Mouse (Mus musculus): ENCODE measurements around the gene Ints12.

The Ints12 gene

GRCm38 (mm10) chr3:133091664-133092273 lies at the start of gene Ints12, which contains the start of gene Gstcd:
TSS of gene Ints12 (plus strand) at chr3:133091840.
TSS of gene Gstcd (minus strand) at chr3:133092033.
- peak; percentile 79 to 88 for DNase-seq

- no peak for DNase-seq
Measured at GRCm38 (mm10) chr3:133052068-133052467, 39.6 kb upstream of the Ints12 start.

- DNase-seq, result no peak
Measured at GRCm38 (mm10) chr3:133075560-133075959, 16.1 kb upstream of the Ints12 start.

DNA sequence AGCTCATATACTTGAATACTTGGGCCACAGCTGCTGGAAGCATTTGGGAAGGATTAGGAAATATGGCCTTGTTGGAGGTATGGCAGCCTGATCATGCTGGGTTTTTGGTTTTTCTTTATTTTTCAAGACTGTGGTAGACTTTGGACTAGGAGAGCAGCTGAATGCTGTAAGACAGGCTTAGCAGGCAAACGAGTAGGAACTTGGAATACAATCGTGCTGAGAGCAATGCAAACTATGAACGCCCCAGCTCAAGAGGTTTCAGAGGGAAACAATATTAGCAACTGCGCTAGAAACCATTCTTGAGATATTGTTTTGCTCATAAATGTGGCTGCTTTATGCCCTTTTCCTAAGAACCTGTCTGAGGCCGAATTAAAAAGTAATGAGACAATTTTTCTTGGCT lies 8.9 kb upstream of the Ints12 start:
- no peak for DNase-seq

GRCm38 (mm10) chr3:133085858-133086257 lies 5.8 kb upstream of the Ints12 start:
- DNase-seq, result no peak

DNA sequence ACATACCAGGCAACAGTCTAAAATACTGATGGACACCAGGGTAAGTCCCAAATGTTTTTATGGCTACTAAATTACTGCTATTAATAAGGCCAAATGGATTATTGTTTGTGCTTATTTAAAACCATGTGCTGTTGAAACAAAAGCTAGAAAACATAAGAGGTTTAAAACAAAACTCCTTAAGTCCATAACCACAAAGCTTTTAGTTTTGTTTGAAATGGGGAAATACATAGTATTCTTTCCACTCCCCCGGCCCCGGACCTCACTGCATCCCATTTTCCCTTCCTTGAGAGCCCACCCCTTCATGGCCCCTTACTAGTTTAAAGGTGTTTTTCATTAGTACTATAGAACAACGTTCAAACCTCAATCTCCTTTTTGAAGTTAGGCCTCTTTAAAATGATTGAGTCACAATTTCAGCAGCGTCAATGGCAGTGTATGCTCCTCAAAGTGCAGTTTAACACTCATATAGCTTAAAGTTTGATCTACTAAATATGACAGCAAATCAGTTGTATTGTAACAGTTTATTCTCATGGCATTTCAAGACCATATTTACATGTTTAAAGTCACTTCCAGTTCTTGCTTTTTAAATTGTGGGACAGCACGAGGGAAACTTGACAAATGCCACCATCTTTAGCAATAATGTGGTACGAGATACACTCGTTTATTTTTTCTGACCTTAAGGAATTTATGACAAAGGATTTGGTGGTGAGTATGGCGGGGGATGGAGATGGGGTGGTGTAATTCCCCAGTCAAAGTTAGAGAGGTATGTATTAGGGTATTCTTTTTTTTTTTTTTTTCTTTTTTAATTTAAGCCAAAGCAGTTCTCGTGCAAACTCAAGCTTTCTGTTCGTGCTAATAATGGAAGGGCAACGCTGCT lies 1.2 kb upstream of the Ints12 start:
- no peak for DNase-seq

GRCm38 (mm10) chr3:133091121-133091663 lies 448 bp upstream of the Ints12 start:
- no peak for DNase-seq

GRCm38 (mm10) chr3:133092274-133092853 lies 724 bp downstream of the Ints12 start:
- DNase-seq, result no peak

- DNase-seq, result no peak
Measured at GRCm38 (mm10) chr3:133092936-133093335, 1.3 kb downstream of the Ints12 start.

GRCm38 (mm10) chr3:133094305-133094704 lies 2.7 kb downstream of the Ints12 start:
- no peak for DNase-seq

GRCm38 (mm10) chr3:133097936-133098335 lies 6.3 kb downstream of the Ints12 start:
- DNase-seq, result no peak

DNA sequence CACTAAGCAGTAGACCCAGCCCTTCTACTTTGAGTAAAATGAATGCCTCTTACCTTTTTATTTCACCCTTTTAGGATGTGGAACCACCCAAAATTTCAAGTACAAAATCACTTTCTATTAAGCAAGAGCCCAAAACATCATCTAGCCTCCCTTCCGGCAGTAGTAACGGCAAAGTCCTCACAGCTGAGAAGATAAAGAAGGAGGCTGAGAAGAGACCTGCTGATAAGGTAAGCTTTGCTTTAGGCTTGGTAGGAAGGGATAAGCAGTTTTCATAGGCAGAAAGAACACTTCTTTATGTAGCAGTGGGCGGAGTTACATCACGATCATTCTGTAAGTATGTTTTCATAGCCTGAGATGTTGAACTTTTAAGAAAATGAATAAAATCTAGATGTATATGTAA lies 6.7 kb downstream of the Ints12 start:
- no peak for DNase-seq

GRCm38 (mm10) chr3:133098909-133099308 lies 7.3 kb downstream of the Ints12 start:
- no peak for DNase-seq

- no peak for DNase-seq
Measured at GRCm38 (mm10) chr3:133103768-133104167, 12.1 kb downstream of the Ints12 start.

DNA sequence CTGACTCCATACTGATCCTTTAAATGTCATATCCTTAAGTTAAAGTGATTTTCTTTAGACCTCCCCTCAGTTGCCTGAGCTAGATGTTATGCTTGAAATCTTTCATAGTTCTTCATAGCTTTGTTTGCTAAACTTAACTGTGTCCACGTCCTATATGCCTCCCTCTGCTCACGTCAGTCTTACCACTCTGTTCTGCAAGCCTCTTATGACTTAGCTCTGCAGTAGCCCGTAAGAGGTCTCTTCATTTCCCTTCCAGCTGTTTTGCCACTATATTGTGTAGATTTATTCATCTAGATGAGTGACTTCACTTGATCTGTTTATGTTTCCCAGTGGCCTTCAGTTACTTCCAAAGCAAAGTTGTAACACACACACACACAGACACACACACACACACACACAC lies 12.8 kb downstream of the Ints12 start:
- no peak for DNase-seq

DNA sequence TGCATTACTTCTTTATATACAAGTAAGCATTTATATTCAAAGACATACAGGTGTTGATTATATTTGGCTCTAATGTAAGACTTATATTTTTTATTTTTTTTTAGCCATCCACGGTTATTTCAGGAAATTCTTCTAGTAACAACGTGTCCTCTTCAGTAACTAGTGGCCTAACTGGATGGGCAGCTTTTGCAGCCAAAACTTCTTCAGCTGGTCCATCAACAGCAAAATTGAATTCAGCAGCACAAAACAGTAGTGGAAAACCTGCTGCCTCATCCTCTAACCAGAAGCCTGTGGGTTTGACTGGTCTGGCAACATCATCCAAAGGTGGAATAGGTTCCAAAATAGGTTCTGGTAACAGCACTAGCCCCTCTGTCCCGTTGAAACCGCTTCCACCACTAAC lies 17.1 kb downstream of the Ints12 start:
- DNase-seq, result no peak

DNA sequence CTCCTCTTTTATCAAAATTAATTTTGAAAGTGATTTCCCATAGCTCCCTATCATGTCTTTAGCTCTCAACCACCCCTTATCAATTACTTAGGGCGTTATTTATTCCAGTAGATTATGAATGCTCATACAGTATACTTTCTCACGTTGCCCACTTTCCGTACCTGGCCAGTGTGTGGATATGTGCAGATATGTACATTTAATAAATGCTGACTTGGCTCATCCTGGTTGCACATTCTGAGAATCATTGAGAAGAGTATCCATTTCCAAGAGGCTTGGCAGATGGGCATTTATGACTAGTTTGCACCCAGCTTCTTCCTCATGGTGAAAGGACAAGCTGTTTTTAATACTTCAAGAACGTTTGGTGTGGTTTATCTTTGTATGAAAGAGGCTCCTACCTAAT lies 18.2 kb downstream of the Ints12 start:
- no peak for DNase-seq

DNA sequence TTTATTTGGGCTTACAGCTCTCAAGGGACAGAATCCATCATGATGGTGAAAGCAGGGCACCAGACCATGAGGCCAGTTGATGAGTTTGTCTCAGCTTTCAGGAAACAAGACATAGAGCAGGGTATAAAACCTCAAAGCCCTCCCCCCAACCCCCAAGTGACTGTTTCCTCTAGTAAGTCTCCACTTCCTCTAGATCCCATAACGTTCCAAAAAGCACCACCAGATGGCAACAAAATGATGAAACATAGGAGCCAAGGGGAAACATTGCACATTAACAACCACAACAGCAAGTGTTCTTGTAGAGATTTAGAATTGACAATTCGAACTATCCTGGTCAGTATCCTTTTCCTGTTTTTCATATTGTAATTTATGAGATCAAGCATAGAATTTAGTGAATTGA lies 20.1 kb downstream of the Ints12 start:
- DNase-seq, result no peak

- DNase-seq, result no peak
Measured at GRCm38 (mm10) chr3:133113281-133113680, 21.6 kb downstream of the Ints12 start.

- no peak for DNase-seq
Measured at GRCm38 (mm10) chr3:133131372-133131771, 39.7 kb downstream of the Ints12 start.

- DNase-seq, result no peak
Measured at GRCm38 (mm10) chr3:133132611-133133010, 41.0 kb downstream of the Ints12 start.

GRCm38 (mm10) chr3:133141877-133142276 lies 50.2 kb downstream of the Ints12 start:
- DNase-seq, result no peak

DNA sequence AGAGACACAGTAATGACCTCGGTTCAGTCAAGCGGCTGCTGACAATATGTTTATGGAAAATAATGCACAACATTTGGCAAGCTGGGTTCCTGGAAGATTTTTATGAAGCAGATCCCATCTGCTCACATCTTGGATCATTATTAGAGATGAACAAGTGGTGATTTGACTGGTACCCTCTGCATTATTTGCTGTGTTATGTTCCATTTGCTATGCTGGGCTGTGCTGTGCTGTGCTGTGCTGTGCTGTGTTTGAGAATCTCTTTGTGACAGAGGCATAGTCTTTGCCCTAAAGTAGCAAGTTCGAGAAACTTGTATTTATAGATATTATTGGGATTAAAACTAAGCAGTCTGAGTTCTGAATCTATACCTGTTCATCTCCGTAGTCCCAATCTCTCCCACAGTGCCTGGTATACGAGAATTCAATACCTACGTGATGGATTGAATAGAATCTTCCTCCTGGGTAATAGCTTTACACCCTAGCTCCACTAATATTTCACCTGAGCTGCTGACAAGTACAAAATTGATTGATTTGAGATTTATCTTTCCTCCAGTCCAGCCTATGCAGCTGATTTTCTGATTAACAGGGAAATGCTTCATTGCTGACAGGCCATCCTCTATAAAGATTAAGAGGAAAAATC lies 53.0 kb downstream of the Ints12 start:
- DNase-seq, result no peak
